38 mouse cellular contexts compared by ENCODE assay signal in the genomic region with DNA sequence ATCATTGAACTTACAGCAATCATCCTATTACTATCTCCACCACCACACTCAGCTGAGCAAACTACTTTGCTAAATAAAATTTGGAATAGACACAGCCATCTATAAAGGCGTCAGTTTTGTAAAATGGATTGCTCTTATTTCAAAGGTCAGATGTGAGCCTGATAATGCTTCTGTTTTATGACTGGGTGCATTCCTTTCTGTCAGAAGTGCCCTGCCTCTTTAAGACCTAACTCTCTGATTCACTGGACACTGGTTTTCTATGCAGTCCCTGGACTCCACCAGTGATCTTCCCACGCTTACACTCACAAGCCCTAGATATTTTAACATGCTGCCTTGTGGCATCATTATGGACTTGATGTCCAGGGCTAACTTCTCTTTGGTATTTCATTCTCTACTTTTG. TPM values are rescaled to one million over a fixed set of nuclear protein-coding genes. Genes with fewer than 3 reads are reported as not detected.
"Had no signal": no experiment of that assay in that cellular context is flagged by ENCODE, and none has a peak within 500 bp of the region (broad histone marks: within the 10 kb centered on the region; RNA-seq: fewer than 3 reads in every experiment).

No protein-coding gene starts in this region.

- H3K27me3 ChIP-seq: limb, embryonic 12.5 days; limb, embryonic 13.5 days; limb, embryonic 15.5 days; liver, embryonic 12.5 days; liver, embryonic 13.5 days; liver, embryonic 15.5 days; lung, embryonic 15.5 days; megakaryocyte, embryonic 14.5 days; midbrain, embryonic 12.5 days; midbrain, embryonic 15.5 days; neural tube, embryonic 12.5 days had no signal

- H3K9ac ChIP-seq: limb, embryonic 12.5 days; limb, embryonic 13.5 days; limb, embryonic 15.5 days; liver, embryonic 12.5 days; liver, embryonic 13.5 days; liver, embryonic 14.5 days; liver, embryonic 15.5 days; liver, postnatal 0 days; lung, embryonic 14.5 days; lung, embryonic 15.5 days; midbrain, embryonic 12.5 days; midbrain, embryonic 15.5 days; neural tube, embryonic 12.5 days had no signal

- H3K9me3 ChIP-seq: limb, embryonic 10.5 days; limb, embryonic 12.5 days; limb, embryonic 13.5 days; limb, embryonic 15.5 days; liver, embryonic 12.5 days; liver, embryonic 13.5 days; liver, embryonic 15.5 days; lung, embryonic 15.5 days; megakaryocyte, embryonic 14.5 days; midbrain, embryonic 10.5 days; midbrain, embryonic 12.5 days; midbrain, embryonic 15.5 days; neural tube, embryonic 12.5 days had no signal

- ATAC-seq: liver, embryonic 12.5 days; liver, postnatal 0 days; lung, postnatal 0 days; midbrain, embryonic 15.5 days; midbrain, embryonic 16.5 days had no signal

- H3K36me3 ChIP-seq: limb, embryonic 10.5 days; limb, embryonic 12.5 days; limb, embryonic 13.5 days; limb, embryonic 15.5 days; liver, embryonic 12.5 days; liver, embryonic 13.5 days; liver, embryonic 15.5 days; lung, embryonic 15.5 days; midbrain, embryonic 10.5 days; midbrain, embryonic 12.5 days; midbrain, embryonic 15.5 days; neural tube, embryonic 12.5 days had no signal

- H3K4me3 ChIP-seq: limb, embryonic 10.5 days; limb, embryonic 12.5 days; limb, embryonic 13.5 days; limb, embryonic 15.5 days; liver, embryonic 12.5 days; liver, embryonic 13.5 days; liver, embryonic 15.5 days; lung, embryonic 15.5 days; megakaryocyte, embryonic 14.5 days; midbrain, embryonic 10.5 days; midbrain, embryonic 12.5 days; midbrain, embryonic 15.5 days; myocyte; neural tube, embryonic 12.5 days had no signal

- H3K4me1 ChIP-seq: limb, embryonic 10.5 days; limb, embryonic 12.5 days; limb, embryonic 13.5 days; limb, embryonic 15.5 days; liver, embryonic 12.5 days; liver, embryonic 13.5 days; liver, embryonic 15.5 days; lung, embryonic 15.5 days; megakaryocyte, embryonic 14.5 days; midbrain, embryonic 10.5 days; midbrain, embryonic 12.5 days; midbrain, embryonic 15.5 days; neural tube, embryonic 12.5 days had no signal

- DNase-seq: left cerebral cortex, postnatal 4 days; liver; liver, embryonic 13.5 days; liver, postnatal 0 days; lung, adult 18-20 months; lung, adult 2 months; lung, embryonic 14.5 days; lung, postnatal 10 days; lung, postnatal 14 days; lung, postnatal 36 days; lung, postnatal 4 days; midbrain, embryonic 14.5 days had no signal

- H3K27ac ChIP-seq: limb, embryonic 10.5 days; limb, embryonic 12.5 days; limb, embryonic 13.5 days; limb, embryonic 15.5 days; liver, embryonic 12.5 days; liver, embryonic 13.5 days; liver, embryonic 14.5 days; liver, embryonic 15.5 days; lung, embryonic 15.5 days; macrophage; midbrain, embryonic 10.5 days; midbrain, embryonic 12.5 days; midbrain, embryonic 15.5 days; neural tube, embryonic 12.5 days had no signal

- H3K4me2 ChIP-seq: limb, embryonic 12.5 days; limb, embryonic 13.5 days; limb, embryonic 15.5 days; liver, embryonic 11.5 days; liver, embryonic 12.5 days; liver, embryonic 13.5 days; liver, embryonic 15.5 days; lung, embryonic 14.5 days; lung, embryonic 15.5 days; midbrain, embryonic 11.5 days; midbrain, embryonic 12.5 days; midbrain, embryonic 15.5 days; neural tube, embryonic 12.5 days had no signal

RNA-seq across cellular contexts. Expression of a gene that starts 11.0 kb away (rescaled TPM):
- polyA plus RNA-seq: limb, embryonic 10.5 days; limb, embryonic 11.5 days; limb, embryonic 12.5 days; limb, embryonic 13.5 days; limb, embryonic 14.5 days; limb, embryonic 15.5 days; liver, adult 2 months; liver, embryonic 11.5 days; liver, embryonic 12.5 days; liver, embryonic 13.5 days; liver, embryonic 14.5 days; liver, embryonic 15.5 days; liver, embryonic 16.5 days; liver, postnatal 0 days; lung, adult 2 months; lung, embryonic 14.5 days; lung, embryonic 15.5 days; lung, embryonic 16.5 days; lung, postnatal 0 days; midbrain, embryonic 10.5 days; midbrain, embryonic 11.5 days; midbrain, embryonic 12.5 days; midbrain, embryonic 14.5 days; midbrain, embryonic 15.5 days; midbrain, embryonic 16.5 days; midbrain, postnatal 0 days; myocyte; neural tube, embryonic 11.5 days; neural tube, embryonic 12.5 days had no signal

RNA-seq across cellular contexts. Expression of a gene that starts 22.6 kb away (rescaled TPM):
- polyA plus RNA-seq: limb, embryonic 10.5 days; limb, embryonic 11.5 days; liver, adult 2 months; liver, embryonic 11.5 days; liver, embryonic 12.5 days; liver, embryonic 13.5 days; liver, embryonic 14.5 days; liver, embryonic 15.5 days; liver, embryonic 16.5 days; liver, postnatal 0 days; lung, embryonic 14.5 days; lung, postnatal 0 days; macrophage; midbrain, embryonic 10.5 days; midbrain, embryonic 11.5 days; midbrain, embryonic 12.5 days; midbrain, embryonic 14.5 days; midbrain, embryonic 15.5 days; midbrain, embryonic 16.5 days; myocyte; neural tube, embryonic 11.5 days; neural tube, embryonic 12.5 days had no signal
